Mouse (Mus musculus): ENCODE results near the gene Gprc5a.

DNA sequence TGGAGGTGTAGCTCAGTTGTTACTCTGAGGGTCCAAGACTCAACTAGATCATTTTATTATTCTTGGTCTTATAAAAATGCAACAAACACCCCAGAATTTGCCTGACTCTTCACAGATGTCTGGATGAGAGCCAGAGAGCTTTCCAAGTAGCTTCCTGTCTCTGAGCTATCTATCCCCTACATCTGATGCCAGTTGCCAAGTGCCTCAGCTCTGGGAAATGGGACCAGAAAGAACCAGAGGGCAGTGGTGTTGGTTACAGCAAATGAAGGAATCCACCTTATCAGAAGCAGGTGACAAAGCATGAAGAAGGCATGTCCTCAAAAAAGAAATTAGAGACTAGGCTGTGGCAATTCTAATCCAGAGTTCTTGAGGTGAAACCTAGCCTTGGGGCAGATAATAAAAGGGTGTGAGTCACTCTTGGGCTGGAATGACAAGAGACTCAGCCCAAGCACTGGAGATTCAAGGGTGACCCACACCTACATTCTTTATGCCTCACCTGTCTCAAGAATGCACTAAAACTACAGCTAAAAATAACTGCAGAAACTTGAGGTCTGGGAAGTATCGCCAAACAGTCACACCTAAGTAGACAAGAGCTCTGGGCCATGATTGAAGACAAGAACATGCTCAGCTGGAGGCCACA, 40.5 kb upstream of the Gprc5a start:
- TF ChIP-seq POLR2A (IDR thresholded peaks at IDR 0.05; ENCODE audit: borderline replicate concordance, insufficient read depth, low read length): no peak
- no peak for TF ChIP-seq CTCF (IDR thresholded peaks at IDR 0.05; ENCODE audit: borderline replicate concordance, insufficient read depth, low read depth, low read length)
